Mouse (Mus musculus) neural tube, embryonic 15.5 days (tissue): ENCODE measurements around the gene C1qa. TPM values are rescaled to one million over a fixed set of nuclear protein-coding genes. Genes with fewer than 3 reads are reported as not detected.

ENCODE experiments used
- ATAC-seq: fragments of 200-750 bp; cut with Nextera tagmentation; 2 replicates; pipeline ENCODE4 v1.8.0; 2017; ENCODE audit warnings: mild to moderate bottlenecking, moderate TSS enrichment, moderate library complexity; ENCODE audit not compliant: low FRiP score
- H3K27ac ChIP-seq: fragments of 300-500 bp; sonication (generic); replicated peaks from 2 replicates; pipeline ENCODE4 v1.5.1; 2015; ENCODE audit warnings: mild to moderate bottlenecking, inconsistent platforms
- H3K27me3 ChIP-seq: fragments of 300-500 bp; sonication (generic); replicated peaks from 2 replicates; pipeline ENCODE4 v1.6.1; 2015; ENCODE audit warnings: inconsistent platforms
- H3K36me3 ChIP-seq: fragments of 300-500 bp; sonication (generic); 2 replicates; pipeline ENCODE4 v1.6.1; 2015; ENCODE audit warnings: inconsistent platforms
- H3K4me1 ChIP-seq: fragments of 300-500 bp; sonication (generic); 2 replicates; pipeline ENCODE4 v1.6.1; 2015; ENCODE audit warnings: inconsistent platforms
- H3K4me2 ChIP-seq: fragments of 300-500 bp; sonication (generic); 2 replicates; pipeline ENCODE4 v1.6.1; 2015; ENCODE audit warnings: inconsistent platforms, mild to moderate bottlenecking, moderate library complexity
- H3K4me3 ChIP-seq: fragments of 300-500 bp; sonication (generic); replicated peaks from 2 replicates; pipeline ENCODE4 v1.5.1; 2015; ENCODE audit warnings: mild to moderate bottlenecking, inconsistent platforms
- H3K9ac ChIP-seq: fragments of 300-500 bp; sonication (generic); replicated peaks from 2 replicates; pipeline ENCODE4 v1.6.1; 2015; ENCODE audit warnings: mild to moderate bottlenecking, inconsistent platforms
- H3K9me3 ChIP-seq: fragments of 300-500 bp; sonication (generic); replicated peaks from 2 replicates; pipeline ENCODE4 v1.6.1; 2016; ENCODE audit warnings: inconsistent platforms
- WGBS: fragments of 180-500 bp; shearing (Covaris S2); methylation state at CpG from one replicate; pipeline ENCODE4 v1.1.7; 2015; ENCODE audit warnings: mixed read lengths; 5-methylcytosine and 5-hydroxymethylcytosine counted together
- polyA plus RNA-seq: library from polyadenylated mRNA; unstranded; fragments of >200 nt; fragmentation: Nextera tagmentation; extraction: Ambion mirVana; gene quantifications from 2 replicates; pipeline ENCODE4 v1.2.1, GENCODE M21; 2015

C1qa gene
- 33.7 and 40.5 TPM in 2 replicates for polyA plus RNA-seq

GRCm38 (mm10) chr4:136898637-136899036 is at the start of gene C1qa:
TSS of gene C1qa (minus strand) at chr4:136898803.
- no peak within 1 kb of the TSS; the same call in 1 of the 2 replicates for H3K27ac ChIP-seq
- H3K9ac ChIP-seq: no peak within 1 kb of the TSS
- no peaks in the 10 kb centered on the region for H3K9me3 ChIP-seq
- no peak within 1 kb of the TSS for H3K4me3 ChIP-seq
- peaks cover 14% of the 10 kb centered on the region for H3K4me1 ChIP-seq
- H3K27me3 ChIP-seq: peaks cover 30% of the 10 kb centered on the region
- WGBS: 83% methylated on average over 9 of the region's 9 CpGs
- H3K4me2 ChIP-seq: no peak within 1 kb of the TSS
- ATAC-seq: no peak
- H3K36me3 ChIP-seq: no peaks in the 10 kb centered on the region

- H3K4me1 ChIP-seq: peaks cover 43% of the 10 kb centered on the region
- no peak for ATAC-seq
- WGBS: 65% methylated on average over 17 of the region's 17 CpGs
Observed at GRCm38 (mm10) chr4:136945397-136945796, 46.8 kb upstream of the C1qa start.

GRCm38 (mm10) chr4:136944558-136945350 is 46.2 kb upstream of the C1qa start:
- Histone ChIP-seq H3K4me2 (no peak overlapping the region), H3K27me3 (peaks cover 4% of the 10 kb centered on the region; the same call in 1 of the 2 replicates), H3K4me3 (no peak overlapping the region), H3K36me3 (no peaks in the 10 kb centered on the region), H3K9me3 (no peaks in the 10 kb centered on the region), H3K4me1 (peaks cover 36% of the 10 kb centered on the region), H3K9ac (no peak overlapping the region), H3K27ac (no peak overlapping the region)
- WGBS: 67% methylated on average over 11 of the region's 11 CpGs
- no peak for ATAC-seq

More at GRCm38 (mm10) chr4:136945397-136945796, 46.8 kb upstream of the C1qa start:
- H3K4me2 ChIP-seq: no peak overlapping the region
- H3K4me3 ChIP-seq: no peak overlapping the region
- H3K27ac ChIP-seq: no peak overlapping the region
- no peaks in the 10 kb centered on the region for H3K27me3 ChIP-seq
- H3K36me3 ChIP-seq: no peaks in the 10 kb centered on the region
- no peaks in the 10 kb centered on the region for H3K9me3 ChIP-seq
- H3K9ac ChIP-seq: no peak overlapping the region

GRCm38 (mm10) chr4:136943175-136943574 is 44.6 kb upstream of the C1qa start:
- peak overlapping the region; percentile 33 for H3K4me2 ChIP-seq
- no peaks in the 10 kb centered on the region for H3K9me3 ChIP-seq
- peaks cover 10% of the 10 kb centered on the region for H3K27me3 ChIP-seq
- no peak for ATAC-seq
- WGBS: 32% methylated on average over 13 of the region's 13 CpGs
- no peak overlapping the region; the same call in 1 of the 2 replicates for H3K9ac ChIP-seq
- no peak overlapping the region for H3K4me3 ChIP-seq
- H3K27ac ChIP-seq: no peak overlapping the region
- no peaks in the 10 kb centered on the region for H3K36me3 ChIP-seq
- H3K4me1 ChIP-seq: peaks cover 29% of the 10 kb centered on the region

GRCm38 (mm10) chr4:136942761-136943160 is 44.2 kb upstream of the C1qa start:
- no peak overlapping the region; the same call in 1 of the 2 replicates for H3K9ac ChIP-seq
- H3K4me1 ChIP-seq: peaks cover 29% of the 10 kb centered on the region
- H3K4me3 ChIP-seq: no peak overlapping the region
- 19% methylated on average over 18 of the region's 18 CpGs for WGBS
- H3K9me3 ChIP-seq: no peaks in the 10 kb centered on the region
- H3K36me3 ChIP-seq: no peaks in the 10 kb centered on the region
- no peak overlapping the region for H3K27ac ChIP-seq
- ATAC-seq: no peak
- H3K27me3 ChIP-seq: peaks cover 11% of the 10 kb centered on the region
- peak overlapping the region; percentile 33 for H3K4me2 ChIP-seq

- Histone ChIP-seq H3K9ac (no peak overlapping the region), H3K36me3 (peaks cover 7% of the 10 kb centered on the region), H3K4me1 (peaks cover 16% of the 10 kb centered on the region), H3K27ac (no peak overlapping the region), H3K9me3 (no peaks in the 10 kb centered on the region), H3K27me3 (peaks cover 12% of the 10 kb centered on the region), H3K4me2 (no peak overlapping the region), H3K4me3 (no peak overlapping the region)
- ATAC-seq: no peak
- 92% methylated on average over 5 of the region's 5 CpGs for WGBS
Observed at GRCm38 (mm10) chr4:136937935-136938334, 39.3 kb upstream of the C1qa start.

GRCm38 (mm10) chr4:136937344-136937743 is 38.7 kb upstream of the C1qa start:
- Histone ChIP-seq H3K9ac (no peak overlapping the region), H3K27ac (no peak overlapping the region), H3K9me3 (no peaks in the 10 kb centered on the region), H3K4me1 (peaks cover 10% of the 10 kb centered on the region), H3K27me3 (peaks cover 12% of the 10 kb centered on the region), H3K4me2 (no peak overlapping the region), H3K4me3 (no peak overlapping the region), H3K36me3 (peaks cover 10% of the 10 kb centered on the region)
- no peak for ATAC-seq
- 85% methylated on average over 4 of the region's 4 CpGs for WGBS

GRCm38 (mm10) chr4:136934746-136935613 is 36.4 kb upstream of the C1qa start:
- H3K9me3 ChIP-seq: no peaks in the 10 kb centered on the region
- H3K4me2 ChIP-seq: no peak overlapping the region
- H3K27me3 ChIP-seq: peaks cover 11% of the 10 kb centered on the region
- no peak overlapping the region for H3K9ac ChIP-seq
- no peak overlapping the region for H3K4me3 ChIP-seq
- ATAC-seq: no peak
- H3K36me3 ChIP-seq: peaks cover 10% of the 10 kb centered on the region
- 53% methylated on average over 18 of the region's 18 CpGs for WGBS
- H3K4me1 ChIP-seq: peaks cover 7% of the 10 kb centered on the region
- no peak overlapping the region for H3K27ac ChIP-seq

- Histone ChIP-seq H3K4me1 (peaks cover 35% of the 10 kb centered on the region), H3K27ac (no peak overlapping the region), H3K36me3 (peaks cover 4% of the 10 kb centered on the region), H3K4me2 (no peak overlapping the region), H3K9me3 (no peaks in the 10 kb centered on the region), H3K4me3 (no peak overlapping the region), H3K27me3 (no peaks in the 10 kb centered on the region), H3K9ac (no peak overlapping the region)
- WGBS: 92% methylated on average over 8 of the region's 8 CpGs
- ATAC-seq: no peak
Observed at GRCm38 (mm10) chr4:136930474-136930873, 31.9 kb upstream of the C1qa start.

GRCm38 (mm10) chr4:136928928-136929327 is 30.3 kb upstream of the C1qa start:
- Histone ChIP-seq H3K4me1 (peaks cover 34% of the 10 kb centered on the region), H3K4me3 (no peak overlapping the region), H3K4me2 (no peak overlapping the region), H3K36me3 (peaks cover 4% of the 10 kb centered on the region), H3K27ac (no peak overlapping the region), H3K27me3 (no peaks in the 10 kb centered on the region), H3K9ac (no peak overlapping the region), H3K9me3 (no peaks in the 10 kb centered on the region)
- WGBS: 13% methylated on average over 5 of the region's 5 CpGs
- ATAC-seq: no peak

- peak overlapping the region; percentile 79 for H3K27ac ChIP-seq
- peaks cover 34% of the 10 kb centered on the region for H3K4me1 ChIP-seq
- H3K4me2 ChIP-seq: 0 out of 2 replicates have a peak overlapping the region, but pooled peaks have one; percentile 5
- no peaks in the 10 kb centered on the region for H3K9me3 ChIP-seq
- 7% methylated on average over 15 of the region's 15 CpGs for WGBS
- H3K9ac ChIP-seq: no peak overlapping the region
- no peaks in the 10 kb centered on the region for H3K36me3 ChIP-seq
- no peak overlapping the region for H3K4me3 ChIP-seq
- ATAC-seq: 0 out of 2 replicates have a peak, but pooled peaks have one; percentile 12
- 0 out of 2 replicates have a peak, but pooled peaks cover 4% of the 10 kb centered on the region for H3K27me3 ChIP-seq
Observed at GRCm38 (mm10) chr4:136925804-136926203, 27.2 kb upstream of the C1qa start.
